Comparison of ENCODE assay signal across 36 mouse cellular contexts in the genomic region with DNA sequence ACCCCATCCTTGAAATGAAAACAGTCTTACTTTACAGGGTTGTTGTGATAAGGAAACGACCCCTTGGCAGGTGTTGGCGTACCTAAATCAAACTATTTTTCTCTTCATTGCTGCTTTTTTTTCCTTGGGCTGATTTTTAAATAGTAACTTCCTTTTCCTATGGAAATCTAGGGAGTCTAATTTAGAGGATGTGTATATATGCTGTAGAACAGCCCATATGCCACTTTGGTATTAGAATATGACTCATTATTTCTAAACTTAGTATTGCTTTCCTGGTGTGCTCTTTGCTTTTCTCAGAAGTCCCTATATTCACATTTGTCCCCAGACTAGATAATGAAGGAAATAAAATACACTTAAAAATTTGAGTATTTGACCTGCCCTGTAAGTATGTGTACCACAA. TPM values are rescaled to one million over a fixed set of nuclear protein-coding genes. Genes with fewer than 3 reads are reported as not detected.
"Had no signal": no experiment of that assay in that cellular context is flagged by ENCODE, and none has a peak within 500 bp of the region (broad histone marks: within the 10 kb centered on the region; RNA-seq: fewer than 3 reads in every experiment).

No protein-coding gene starts in this region.

- DNase-seq: cerebellum, adult 2 months; cerebellum, adult 8-10 months; cerebellum, adult 9-10 months; cerebellum, adult 9-11 months; cerebellum, postnatal 10 days; cerebellum, postnatal 14 days; cerebellum, postnatal 25 days; cerebellum, postnatal 36 days; embryo, embryonic 11 days; forebrain, postnatal 0 days; gastrocnemius, adult 2 months; gastrocnemius, postnatal 10 days; gastrocnemius, postnatal 14 days; gastrocnemius, postnatal 25 days; gastrocnemius, postnatal 36 days; heart, adult 18-20 months; heart, adult 2 months had no signal

- H3K27ac ChIP-seq: embryonic facial prominence, embryonic 10.5 days; embryonic facial prominence, embryonic 12.5 days; embryonic facial prominence, embryonic 13.5 days; embryonic facial prominence, embryonic 15.5 days; forebrain, embryonic 10.5 days; forebrain, embryonic 12.5 days; forebrain, embryonic 13.5 days; forebrain, embryonic 15.5 days; gastrocnemius, adult 2 months; heart, adult 2 months had no signal

- ATAC-seq: forebrain, embryonic 13.5 days; forebrain, embryonic 14.5 days; forebrain, embryonic 15.5 days; forebrain, embryonic 16.5 days; forebrain, postnatal 0 days had no signal

- H3K4me1 ChIP-seq: embryonic facial prominence, embryonic 10.5 days; embryonic facial prominence, embryonic 12.5 days; embryonic facial prominence, embryonic 13.5 days; embryonic facial prominence, embryonic 15.5 days; forebrain, embryonic 10.5 days; forebrain, embryonic 12.5 days; forebrain, embryonic 13.5 days; forebrain, embryonic 15.5 days had no signal

- H3K4me3 ChIP-seq: embryonic facial prominence, embryonic 10.5 days; embryonic facial prominence, embryonic 12.5 days; embryonic facial prominence, embryonic 13.5 days; embryonic facial prominence, embryonic 15.5 days; erythroblast, embryonic 14.5 days; forebrain, embryonic 10.5 days; forebrain, embryonic 12.5 days; forebrain, embryonic 13.5 days; forebrain, embryonic 15.5 days; gastrocnemius, adult 2 months; heart, adult 2 months had no signal

RNA-seq across cellular contexts. Expression of gene Sptssb, which starts 17.8 kb away (rescaled TPM):
- total RNA-seq: common myeloid progenitor, adult 5-6 weeks; gastrocnemius, adult 18-20 months; gastrocnemius, adult 2 months; gastrocnemius, adult 8-10 months; gastrocnemius, postnatal 10 days; gastrocnemius, postnatal 14 days; gastrocnemius, postnatal 25 days; gastrocnemius, postnatal 36 days; gastrocnemius, postnatal 4 days; granulocyte monocyte progenitor cell, adult 5-6 weeks; heart, adult 18-20 months; heart, adult 2 months; heart, adult 8-10 months had no signal
- polyA plus RNA-seq: erythroblast, embryonic 14.5 days; forebrain, embryonic 10.5 days; forebrain, embryonic 11.5 days; forebrain, embryonic 13.5 days; gonadal fat pad, adult 2 months; heart, adult 2 months had no signal
